Mouse (Mus musculus) liver, postnatal 0 days (tissue): Measurements from ENCODE around the gene Acbd3.

ENCODE experiments used
- CTCF ChIP-seq: sonication (generic); IDR thresholded peaks from 2 replicates; pipeline ENCODE4 v1.5.1; 2016; ENCODE audit warnings: antibody characterized with exemption, low read depth
- EP300 ChIP-seq: IDR thresholded peaks from 2 replicates; pipeline ENCODE4 v1.6.1; 2016; ENCODE audit warnings: antibody characterized with exemption, low read depth, mild to moderate bottlenecking

DNA sequence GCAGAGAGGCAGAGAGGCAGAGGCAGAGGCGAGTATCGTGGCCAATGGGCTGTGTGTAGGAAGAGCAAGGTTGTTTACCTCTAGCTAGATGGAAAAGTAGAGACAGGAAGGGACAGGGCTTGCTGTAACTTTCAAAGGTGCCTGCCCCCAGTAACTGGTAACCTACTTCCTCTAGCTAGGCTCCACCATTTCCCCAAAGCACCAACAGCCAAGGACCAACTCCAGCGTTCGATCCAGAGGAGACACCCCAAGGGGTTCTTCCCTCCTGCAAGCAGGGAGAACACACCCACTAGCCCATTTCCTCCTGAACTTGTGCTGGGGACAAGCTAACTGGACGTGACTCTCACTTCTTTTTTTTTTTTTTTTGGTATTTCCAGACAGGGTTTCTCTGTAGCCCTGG is 40.7 kb downstream of the Acbd3 start:
- no peak for TF ChIP-seq EP300
- no peak for TF ChIP-seq CTCF
